Mouse (Mus musculus): ENCODE data around the gene Slc9a3. TPM values are rescaled to one million over a fixed set of nuclear protein-coding genes. Genes with fewer than 3 reads are reported as not detected.

Slc9a3 gene
- not detected for total RNA-seq (2023)

DNA sequence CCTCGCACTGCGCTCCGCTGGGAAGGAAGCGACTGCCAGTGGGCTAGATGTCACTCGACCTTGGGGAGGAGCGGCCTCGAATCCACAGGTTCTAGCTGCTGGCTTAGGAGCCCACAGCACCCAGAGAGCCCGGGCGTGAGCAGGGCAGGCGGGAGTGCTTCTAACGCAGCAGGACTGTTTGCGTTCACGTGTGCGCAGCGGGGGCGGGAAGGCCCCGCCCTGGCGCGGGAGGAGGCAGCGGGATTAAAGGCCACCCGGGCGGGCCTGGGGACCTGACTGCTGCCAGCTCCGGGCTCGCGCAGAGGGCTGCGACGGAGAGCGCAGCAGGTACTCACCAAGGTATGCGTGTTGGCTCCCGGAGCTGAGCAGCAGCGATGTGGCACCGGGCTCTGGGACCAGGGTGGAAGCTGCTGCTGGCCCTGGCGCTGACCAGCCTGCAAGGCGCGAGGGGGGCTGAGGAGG lies at the start of gene Slc9a3:
Gene Slc9a3, plus strand, starts transcription at position 317 of the 462 bp plus-strand sequence.

DNA sequence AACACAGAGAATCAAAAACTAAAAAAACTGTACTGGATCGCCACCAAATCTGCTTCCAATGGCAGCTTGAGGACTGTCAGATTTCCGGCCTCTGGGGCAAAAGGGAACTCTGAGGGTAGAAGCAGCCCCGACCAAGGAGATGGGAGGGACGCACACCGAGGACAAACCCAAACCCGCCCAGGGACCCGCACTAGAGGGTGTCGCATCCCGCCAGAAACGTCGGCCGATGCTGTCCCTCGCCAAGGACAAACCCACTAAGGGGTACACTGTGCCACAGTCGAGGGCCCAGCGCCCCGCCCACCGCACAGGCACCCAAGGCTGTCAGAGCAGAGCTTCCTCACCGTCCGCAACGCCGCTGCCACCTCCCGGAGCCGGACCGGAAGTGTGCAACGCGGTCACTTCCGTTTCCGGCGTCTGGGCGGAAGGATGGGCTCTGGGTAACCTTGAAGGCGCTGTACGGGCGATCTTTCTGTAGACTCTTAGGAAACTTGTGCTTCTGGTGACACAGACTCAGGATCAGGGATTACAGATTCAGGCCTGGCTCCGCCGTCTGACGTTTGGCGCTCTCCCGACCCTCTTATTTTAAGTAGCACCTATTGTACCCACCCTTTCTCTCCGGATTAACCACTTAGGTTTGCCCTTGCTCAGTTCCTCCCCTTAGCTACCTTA lies 87.2 kb downstream of the Slc9a3 start, which contains the start of gene Exoc3:
Gene Exoc3, minus strand, starts transcription at position 416 of the 669 bp plus-strand sequence.

Other genes starting within 250 kb of the Slc9a3 start
- 1.1 TPM for gene Trip13, start 183.7 kb upstream of the Slc9a3 start, total RNA-seq (2023)
- gene Brd9, start 183.6 kb upstream of the Slc9a3 start, total RNA-seq (2023) = 74.3 TPM
- not detected for gene Zdhhc11, start 157.6 kb upstream of the Slc9a3 start, total RNA-seq (2023)
- 3.3 TPM for gene Tppp, start 112.0 kb upstream of the Slc9a3 start, total RNA-seq (2023)
- gene Cep72, start 59.2 kb upstream of the Slc9a3 start, total RNA-seq (2023) = 12.8 TPM
- gene Exoc3, start 87.3 kb downstream of the Slc9a3 start, total RNA-seq (2023) = 44.8 TPM
- gene Ahrr, start 170.9 kb downstream of the Slc9a3 start, total RNA-seq (2023) = 0.77 TPM
- gene Pdcd6, start 196.1 kb downstream of the Slc9a3 start, total RNA-seq (2023) = 113 TPM
- gene Sdha, start 228.8 kb downstream of the Slc9a3 start, total RNA-seq (2023) = 144 TPM
- 24.3 TPM for gene Ccdc127, start 228.9 kb downstream of the Slc9a3 start, total RNA-seq (2023)
- gene Lrrc14b, start 242.5 kb downstream of the Slc9a3 start, total RNA-seq (2023) = not detected